14 mouse cellular contexts compared by ENCODE assay signal in the genomic region with DNA sequence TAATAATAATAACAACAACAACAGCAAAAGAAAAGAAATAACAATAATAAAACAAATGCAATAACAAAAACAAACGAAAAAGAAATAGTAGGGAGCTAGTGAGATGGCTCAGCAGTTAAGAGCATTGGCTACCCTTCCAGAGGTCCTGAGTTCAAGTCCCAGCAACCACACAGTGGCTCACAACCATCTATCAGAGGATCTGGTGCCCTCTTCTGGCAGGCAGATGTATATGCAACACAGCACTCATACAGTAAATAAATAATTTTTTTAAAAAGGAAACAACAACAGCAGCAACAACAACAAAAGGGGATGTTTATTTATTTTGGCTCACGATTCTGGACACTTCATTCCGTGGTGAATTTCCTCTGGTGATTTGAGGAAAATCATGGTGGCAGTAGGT. TPM values are rescaled to one million over a fixed set of nuclear protein-coding genes. Genes with fewer than 3 reads are reported as not detected.
A peak's percentile ranks its signal among the peaks of the same experiment; 100 is the strongest.
DNase-seq lines count a peak whose midpoint lies in the region; ATAC-seq and TF ChIP-seq lines count a peak whose summit lies in the region.
"Had no signal": no experiment of that assay in that cellular context is flagged by ENCODE, and none has a peak within 500 bp of the region (broad histone marks: within the 10 kb centered on the region; RNA-seq: fewer than 3 reads in every experiment).

No protein-coding gene starts in this region.

- peak; percentile 56 for TF ChIP-seq CTCF in gastrocnemius, adult 2 months (IDR thresholded peaks at IDR 0.05)
- peak; percentile 42 for TF ChIP-seq CTCF in lung, adult 2 months (IDR thresholded peaks at IDR 0.05; ENCODE audit: insufficient read depth, low read length)
- peak; percentile 72 for TF ChIP-seq CTCF in Patski (IDR thresholded peaks at IDR 0.05)

- no peaks in the 10 kb centered on the region for H3K9me3 ChIP-seq in midbrain, embryonic 16.5 days (replicated peaks; ENCODE audit: control insufficient read depth, low read length, poor library complexity, severe bottlenecking)
- no peaks in the 10 kb centered on the region for H3K9me3 ChIP-seq in neural tube, embryonic 15.5 days (replicated peaks)
- H3K9me3 ChIP-seq: embryonic facial prominence, embryonic 13.5 days; limb, embryonic 15.5 days; midbrain, embryonic 13.5 days had no signal

- H3K4me3 ChIP-seq in gastrocnemius, adult 2 months: no peak overlapping the region
- H3K4me3 ChIP-seq in lung, adult 2 months (replicated peaks; ENCODE audit: extremely low read depth, low read depth, low read length): no peak overlapping the region
- H3K4me3 ChIP-seq in midbrain, embryonic 16.5 days (ENCODE audit: low read depth, low read length): no peak overlapping the region
- H3K4me3 ChIP-seq in neural tube, embryonic 15.5 days (replicated peaks): no peak overlapping the region
- H3K4me3 ChIP-seq: embryonic facial prominence, embryonic 13.5 days; limb, embryonic 15.5 days; midbrain, embryonic 13.5 days had no signal

- no peak overlapping the region for H3K4me2 ChIP-seq in midbrain, embryonic 16.5 days (ENCODE audit: low read length)
- no peak overlapping the region for H3K4me2 ChIP-seq in neural tube, embryonic 15.5 days
- H3K4me2 ChIP-seq: embryonic facial prominence, embryonic 13.5 days; heart, embryonic 11.5 days; limb, embryonic 15.5 days; midbrain, embryonic 13.5 days had no signal

- POLR2A ChIA-PET in Patski (lab: Charles Lee): no interaction called here

- intact Hi-C loops in gastrocnemius, adult 2 months (cut with DNase I): no loop called here
- intact Hi-C loops in gastrocnemius, postnatal 36 days (cut with DNase I): loop anchor here (10.0 kb wide), 1 partner anchor 165 kb away; no protein-coding TSS in a partner anchor

- DNase-seq in gastrocnemius, adult 2 months: no peak
- DNase-seq in gastrocnemius, postnatal 36 days: no peak
- DNase-seq in lung, adult 2 months: no peak
- no peak for DNase-seq in lung, postnatal 4 days
- DNase-seq in Patski (ENCODE audit: low read depth, low spot score): no peak
- DNase-seq in splenic B cell, adult 2 months (ENCODE audit: low read depth, low spot score): peak; percentile 56
- DNase-seq: cerebellum, adult 9-11 months; layer of hippocampus, adult 9-11 months had no signal

- peaks cover 27% of the 10 kb centered on the region for H3K27me3 ChIP-seq in Patski
- no peaks in the 10 kb centered on the region for H3K27me3 ChIP-seq in splenic B cell, adult 2 months (ENCODE audit: control insufficient read depth, insufficient read depth, low read length, poor library complexity, severe bottlenecking)
- H3K27me3 ChIP-seq in midbrain, embryonic 16.5 days (ENCODE audit: control insufficient read depth, insufficient read depth, low read depth, low read length): peaks cover 8% of the 10 kb centered on the region; the same call in 1 of the 2 replicates
- H3K27me3 ChIP-seq in neural tube, embryonic 15.5 days (replicated peaks): 0 out of 2 replicates have a peak, but pooled peaks cover 3% of the 10 kb centered on the region

- 0 out of 2 replicates have a peak, but pooled peaks cover 2% of the 10 kb centered on the region for H3K4me1 ChIP-seq in lung, adult 2 months (ENCODE audit: control insufficient read depth, insufficient read depth, low read length)
- no peaks in the 10 kb centered on the region for H3K4me1 ChIP-seq in midbrain, embryonic 16.5 days (ENCODE audit: control insufficient read depth, insufficient read depth, low read length)
- peaks cover 4% of the 10 kb centered on the region for H3K4me1 ChIP-seq in neural tube, embryonic 15.5 days
- H3K4me1 ChIP-seq: embryonic facial prominence, embryonic 13.5 days had no signal

- H3K27ac ChIP-seq in gastrocnemius, adult 2 months: no peak overlapping the region
- no peak overlapping the region for H3K27ac ChIP-seq in midbrain, embryonic 16.5 days (ENCODE audit: low read length)
- H3K27ac ChIP-seq in neural tube, embryonic 15.5 days (replicated peaks): no peak overlapping the region
- H3K27ac ChIP-seq: embryonic facial prominence, embryonic 13.5 days; limb, embryonic 15.5 days; midbrain, embryonic 13.5 days had no signal

- CTCF ChIA-PET in Patski (lab: Charles Lee): no interaction called here

- no peak for TF ChIP-seq POLR2A in lung, adult 2 months (IDR thresholded peaks at IDR 0.05; ENCODE audit: borderline replicate concordance, extremely low read depth, low read depth, low read length)

- H3K9ac ChIP-seq in midbrain, embryonic 16.5 days (ENCODE audit: low read depth, low read length): no peak overlapping the region
- H3K9ac ChIP-seq in neural tube, embryonic 15.5 days (replicated peaks): no peak overlapping the region
- H3K9ac ChIP-seq: embryonic facial prominence, embryonic 13.5 days; limb, embryonic 15.5 days; midbrain, embryonic 13.5 days had no signal

- peaks cover 2% of the 10 kb centered on the region; the same call in 1 of the 2 replicates for H3K36me3 ChIP-seq in splenic B cell, adult 2 months (ENCODE audit: control insufficient read depth, insufficient read depth, low read length, poor library complexity, severe bottlenecking)
- no peaks in the 10 kb centered on the region for H3K36me3 ChIP-seq in midbrain, embryonic 16.5 days (ENCODE audit: control insufficient read depth, insufficient read depth, low read length)
- no peaks in the 10 kb centered on the region for H3K36me3 ChIP-seq in neural tube, embryonic 15.5 days
- H3K36me3 ChIP-seq: embryonic facial prominence, embryonic 13.5 days; limb, embryonic 15.5 days; midbrain, embryonic 13.5 days had no signal

- in situ Hi-C loops in Patski (cut with MboI; ENCODE audit: low pct_unique_long_range_greater_than_20kb): no loop called here

- 47% methylated on average over 3 of the region's 3 CpGs for WGBS in lung, adult 2 months
- 78% methylated on average over 3 of the region's 3 CpGs for WGBS in midbrain, embryonic 16.5 days
- WGBS in neural tube, embryonic 15.5 days: 78% methylated on average over 3 of the region's 3 CpGs

- no peak for ATAC-seq in Patski
- no peak for ATAC-seq in midbrain, embryonic 16.5 days
- no peak for ATAC-seq in neural tube, embryonic 15.5 days (ENCODE audit: low FRiP score)
- ATAC-seq: midbrain, embryonic 13.5 days had no signal

RNA-seq across cellular contexts. Expression of a gene that starts 16.4 kb away (rescaled TPM):
- total RNA-seq in gastrocnemius, adult 2 months (2021): under 1 TPM in 1 of 2 experiments, not detected in 1; 0.28 TPM
- under 1 TPM; 0.37 to 0.43 TPM for total RNA-seq in gastrocnemius, postnatal 36 days (2021)
- polyA plus RNA-seq in lung, adult 2 months (2012; rRNA removed): 11.5 and 16.8 TPM in 2 replicates
- 0.03 TPM for polyA plus RNA-seq in Patski (2021)
- 1.3 and 1.5 TPM in 2 replicates for polyA plus RNA-seq in midbrain, embryonic 16.5 days (2015; fragmentation: Nextera tagmentation; extraction: Ambion mirVana)
- polyA plus RNA-seq in neural tube, embryonic 15.5 days (2015; fragmentation: Nextera tagmentation; extraction: Ambion mirVana): 1.2 and 2.4 TPM in 2 replicates

RNA-seq across cellular contexts. Expression of a gene that starts 27.6 kb away (rescaled TPM):
- total RNA-seq in gastrocnemius, adult 2 months (2021): under 1 TPM; 0.31 to 0.53 TPM
- under 1 TPM; 0.25 to 0.36 TPM for total RNA-seq in gastrocnemius, postnatal 36 days (2021)
- polyA plus RNA-seq in lung, adult 2 months (2012; rRNA removed): 4.0 and 5.0 TPM in 2 replicates
- polyA plus RNA-seq in Patski (2021): not detected
- polyA plus RNA-seq in midbrain, embryonic 16.5 days (2015; fragmentation: Nextera tagmentation; extraction: Ambion mirVana): 0.12 and 0.19 TPM in 2 replicates
- 0.09 and 0.12 TPM in 2 replicates for polyA plus RNA-seq in neural tube, embryonic 15.5 days (2015; fragmentation: Nextera tagmentation; extraction: Ambion mirVana)
